Mouse (Mus musculus): ENCODE results near the gene Med29. TPM values are rescaled to one million over a fixed set of nuclear protein-coding genes. Genes with fewer than 3 reads are reported as not detected.
A peak's percentile ranks its signal among the peaks of the same experiment; 100 is the strongest.

Gene Med29
- total RNA-seq (2021), result 10 to 100 TPM; 20.3 to 22.0 TPM
- long read RNA-seq, experiment 1, transcript Med29-201 (4 exons, 1,281 nt), result major isoform, 30 of 31 reads
- long read RNA-seq, experiment 1, partial matches to known transcripts, result 0 of 31 reads
- long read RNA-seq, experiment 1, other reads (novel, unspliced or antisense), result 1 of 31 reads
- long read RNA-seq, experiment 2, transcript Med29-201 (4 exons, 1,281 nt), result major isoform, 34 of 35 reads
- long read RNA-seq, experiment 2, partial matches to known transcripts, result 0 of 35 reads
- long read RNA-seq, experiment 2, other reads (novel, unspliced or antisense), result 1 of 35 reads

DNA sequence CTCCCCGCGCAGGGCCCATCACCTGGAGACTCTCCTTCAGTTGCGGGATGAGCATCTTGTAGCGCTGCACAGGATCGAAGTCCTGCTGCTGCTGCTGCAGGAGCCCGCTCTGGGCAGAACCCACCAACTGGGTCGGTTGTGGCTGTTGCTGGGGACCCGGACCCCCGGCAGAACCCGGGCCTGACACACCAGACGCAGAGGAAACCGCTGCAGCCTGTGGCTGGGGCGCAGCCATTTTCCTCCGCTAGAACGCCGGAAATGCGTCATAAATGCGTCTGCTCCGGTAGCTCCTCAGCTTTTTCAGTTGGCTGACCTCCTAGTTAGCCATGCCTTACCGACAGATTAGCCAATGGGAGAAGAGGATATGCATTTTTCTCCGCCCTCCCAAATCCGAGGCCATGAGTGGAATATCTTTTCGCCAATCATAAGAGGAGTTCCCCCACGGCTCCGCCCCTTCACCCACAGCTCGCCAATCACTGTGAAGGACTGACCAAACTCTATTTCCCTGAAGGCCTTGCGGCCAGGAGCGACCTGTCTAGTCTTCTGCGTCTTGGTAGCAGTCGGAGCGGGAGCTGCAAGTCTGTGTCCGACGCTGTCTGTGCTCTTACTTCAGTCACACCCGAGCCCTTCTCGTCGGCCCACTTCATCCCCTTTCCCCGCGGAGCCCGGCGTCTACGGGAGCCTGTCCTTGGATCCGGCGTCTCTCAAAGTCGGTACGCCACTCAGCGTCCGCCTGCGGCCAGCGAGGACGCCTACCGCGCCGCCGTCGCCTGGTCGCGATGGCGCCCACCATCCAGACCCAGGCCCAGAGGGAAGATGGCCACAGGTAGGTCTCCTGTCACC lies at the start of gene Med29, which contains the start of gene Paf1:
Med29 (minus strand) TSS at position 280 of the 843 bp plus-strand sequence.
Paf1 (plus strand) TSS at position 523 of the 843 bp plus-strand sequence.
- peak; percentile 94 to 97 for DNase-seq (ENCODE audit: low spot score in 2 of 2)

DNA sequence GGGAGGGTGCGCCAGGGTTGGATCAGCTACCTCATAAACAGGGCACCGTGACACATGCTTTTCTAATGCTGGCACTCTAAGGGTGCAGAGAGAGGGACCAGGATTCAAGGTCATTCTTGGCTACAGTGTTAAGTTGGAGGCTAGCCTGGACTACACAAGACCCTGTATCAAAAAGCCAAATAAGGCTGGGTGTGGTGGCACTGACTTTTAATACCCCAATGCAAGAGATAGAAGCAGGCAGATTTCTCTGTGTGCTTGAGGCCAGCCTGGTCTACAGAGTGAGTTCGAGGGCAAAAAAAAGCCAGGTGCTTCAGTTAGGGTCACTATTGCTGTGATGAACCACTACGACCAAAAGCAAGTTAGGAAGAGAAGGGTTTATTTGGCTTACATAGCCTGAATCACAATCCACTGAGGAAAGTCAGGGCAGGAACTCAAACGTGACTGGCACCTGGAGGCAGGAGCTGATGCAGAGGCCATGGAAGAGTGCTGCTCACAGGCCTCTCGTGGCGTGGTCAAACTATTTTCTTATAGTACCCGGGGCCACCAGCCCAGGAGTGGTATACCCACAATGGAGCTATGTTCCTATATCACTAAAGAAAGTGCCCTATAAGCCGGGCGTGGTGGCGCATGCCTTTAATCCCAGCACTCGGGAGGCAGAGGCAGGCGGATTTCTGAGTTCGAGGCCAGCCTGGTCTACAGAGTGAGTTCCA lies 49.4 kb upstream of the Med29 start:
- DNase-seq (ENCODE audit: low spot score in 2 of 2), result no peak

GRCm38 (mm10) chr7:28440739-28441138 lies 48.2 kb upstream of the Med29 start:
- DNase-seq (ENCODE audit: low spot score in 2 of 2), result no peak

DNA sequence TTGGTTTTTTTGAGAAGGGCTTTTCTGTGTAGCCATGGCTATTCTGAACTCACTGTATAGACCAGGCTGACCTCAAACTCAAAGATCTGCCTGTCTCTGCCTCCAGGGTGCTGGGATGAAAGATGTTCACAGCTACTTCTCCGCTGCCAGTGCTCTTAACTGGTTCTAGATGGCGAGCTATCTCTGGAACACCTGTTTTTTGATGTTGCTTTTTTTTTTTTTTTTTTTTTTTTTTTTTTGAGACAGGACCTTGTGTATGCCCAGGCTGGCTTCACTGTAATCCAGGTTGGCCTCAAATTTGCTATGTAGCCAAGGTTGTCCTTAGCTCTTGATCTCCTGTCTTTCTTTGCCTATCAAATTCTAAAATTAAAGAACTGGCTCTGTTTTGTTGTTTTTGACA lies 46.3 kb upstream of the Med29 start:
- DNase-seq (ENCODE audit: low spot score in 2 of 2), result no peak

- no peak for DNase-seq (ENCODE audit: low spot score in 2 of 2)
These were observed 45.5 kb upstream of the Med29 start for GRCm38 (mm10) chr7:28437964-28438363.

GRCm38 (mm10) chr7:28436932-28437570 lies 44.5 kb upstream of the Med29 start, which contains the start of gene Gmfg:
Gmfg (plus strand) TSS chr7:28437447.
- peak; percentile 74 to 76 for DNase-seq (ENCODE audit: low spot score in 2 of 2)

- DNase-seq (ENCODE audit: low spot score in 2 of 2), result peak; percentile 100
These were observed 43.9 kb upstream of the Med29 start for GRCm38 (mm10) chr7:28436271-28436904.

DNA sequence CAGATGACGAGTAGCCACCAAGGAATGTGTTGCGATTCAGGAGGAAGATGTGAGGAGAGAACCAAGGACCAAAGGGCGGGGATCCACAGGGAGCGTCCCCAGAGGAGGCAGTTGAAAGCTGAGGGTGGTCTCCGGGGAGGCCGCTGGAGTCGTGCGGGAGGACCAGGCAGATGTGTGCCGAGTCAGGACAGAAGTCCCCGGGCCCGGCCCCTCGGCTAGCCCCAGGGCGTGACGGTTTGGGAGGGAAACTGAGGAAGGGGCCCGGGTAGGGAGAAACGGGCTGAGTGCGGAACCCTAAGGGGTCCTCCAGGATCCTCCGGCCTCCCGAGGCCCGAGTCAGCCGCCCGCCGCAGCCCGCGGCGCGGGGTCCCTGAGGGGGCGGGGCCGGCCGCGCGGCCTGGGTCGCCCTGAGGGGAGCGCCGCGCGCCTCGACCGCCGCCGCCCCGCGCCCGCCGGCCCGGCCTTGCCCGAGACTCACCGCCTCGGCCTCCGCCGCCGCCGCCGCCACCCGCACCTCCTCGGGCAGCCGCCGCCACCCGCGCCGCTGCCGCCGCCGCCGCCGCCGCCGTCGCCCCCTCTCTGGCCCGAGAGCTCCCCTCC lies 43.3 kb upstream of the Med29 start:
- peak in 1 of 2 experiments; percentile 17 for DNase-seq (ENCODE audit: low spot score in 2 of 2)

- no peak for DNase-seq (ENCODE audit: low spot score in 2 of 2)
These were observed 39.7 kb upstream of the Med29 start for GRCm38 (mm10) chr7:28432252-28432651.

- no peak for DNase-seq (ENCODE audit: low spot score in 2 of 2)
These were observed 38.0 kb upstream of the Med29 start for GRCm38 (mm10) chr7:28430512-28430911.

- DNase-seq (ENCODE audit: low spot score in 2 of 2), result no peak
These were observed 35.2 kb upstream of the Med29 start for GRCm38 (mm10) chr7:28427738-28428137.

DNA sequence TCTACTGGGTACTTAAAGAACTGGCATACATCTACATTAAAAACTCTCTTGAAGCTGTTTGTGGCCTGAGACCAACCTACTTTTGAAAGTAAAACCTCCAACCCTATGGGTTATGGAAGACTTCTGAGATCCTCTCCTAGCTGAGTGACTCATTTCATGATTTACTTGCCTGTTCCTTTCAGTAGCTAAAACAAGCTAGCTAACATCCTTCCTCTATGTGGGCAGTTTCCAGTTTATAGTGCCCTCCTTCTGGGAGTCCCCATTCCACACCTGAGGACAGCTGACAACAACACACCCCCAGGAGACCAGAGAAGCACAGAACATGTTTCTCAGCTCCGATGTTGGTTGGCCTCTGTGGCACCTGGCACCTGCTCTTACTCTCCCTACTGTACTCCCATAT lies 30.5 kb upstream of the Med29 start:
- no peak for DNase-seq (ENCODE audit: low spot score in 2 of 2)

GRCm38 (mm10) chr7:28419416-28419815 lies 26.9 kb upstream of the Med29 start:
- no peak for DNase-seq (ENCODE audit: low spot score in 2 of 2)

DNA sequence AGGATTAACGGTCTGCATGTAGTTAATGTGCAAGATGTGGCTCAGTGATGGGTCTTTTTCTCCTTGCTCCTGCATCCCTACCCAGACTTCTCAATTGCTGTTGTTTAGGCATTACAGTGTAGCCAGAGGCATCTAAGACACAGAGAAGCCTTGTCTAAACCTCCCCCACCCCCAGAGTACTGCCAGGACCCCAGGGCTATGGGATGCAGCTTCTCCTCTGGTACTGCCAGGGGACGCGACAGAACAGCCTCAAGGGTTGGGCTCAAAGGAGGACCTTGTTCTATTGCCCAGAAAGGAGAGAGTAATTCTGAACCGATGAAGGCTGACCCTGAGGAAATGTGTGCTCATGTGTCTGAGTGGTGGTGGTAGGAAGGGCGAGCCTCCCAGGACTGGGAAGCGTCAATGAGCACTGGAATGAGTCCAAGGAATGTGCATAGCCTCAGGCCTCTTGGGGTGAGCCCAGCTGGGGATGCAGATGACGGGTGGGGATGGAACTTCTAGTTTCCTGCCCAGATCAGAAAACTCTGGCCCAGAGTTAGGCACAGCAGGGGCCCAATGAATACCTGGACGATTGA lies 25.7 kb upstream of the Med29 start:
- DNase-seq (ENCODE audit: low spot score in 2 of 2), result no peak

DNA sequence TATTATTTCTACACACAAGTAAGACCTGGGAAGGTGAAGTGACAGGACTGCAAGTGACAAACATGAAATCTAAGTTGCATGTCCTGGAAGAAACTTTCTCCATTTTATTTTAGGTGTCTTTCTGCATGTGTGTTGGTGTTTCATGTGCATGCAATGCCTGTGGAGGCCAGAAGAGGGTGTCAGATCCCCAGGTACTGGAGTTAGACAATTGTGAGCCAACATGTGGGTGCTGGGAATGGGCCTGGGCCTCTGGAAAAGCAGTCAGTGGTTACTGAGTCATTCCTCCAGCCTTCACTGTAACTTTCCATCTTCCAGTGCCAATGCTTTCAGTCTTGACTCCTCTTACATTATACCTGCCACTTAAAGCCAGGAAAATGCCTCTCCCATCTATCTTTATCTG lies 24.9 kb upstream of the Med29 start:
- no peak for DNase-seq (ENCODE audit: low spot score in 2 of 2)

DNA sequence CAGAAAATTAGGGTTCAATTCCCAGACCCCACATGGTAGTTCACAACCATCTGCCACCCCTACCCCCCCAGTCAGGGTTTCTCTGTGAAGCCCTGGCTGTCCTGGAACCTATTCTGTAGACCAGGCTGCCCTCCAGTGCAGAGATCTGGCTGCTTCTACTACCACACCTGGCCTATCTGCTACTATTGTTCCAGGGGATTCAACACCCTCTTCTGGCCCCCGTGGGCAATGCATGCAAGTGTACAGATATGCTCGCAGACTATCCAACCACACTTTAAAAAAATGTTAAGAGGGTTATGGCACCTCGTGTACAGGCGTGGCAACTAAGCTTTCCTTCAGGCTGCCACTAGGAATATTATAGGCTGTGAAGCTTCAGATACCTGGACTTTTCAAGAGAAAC lies 20.3 kb upstream of the Med29 start:
- no peak for DNase-seq (ENCODE audit: low spot score in 2 of 2)

- DNase-seq (ENCODE audit: low spot score in 2 of 2), result no peak
These were observed 18.4 kb upstream of the Med29 start for GRCm38 (mm10) chr7:28410841-28411475.

DNA sequence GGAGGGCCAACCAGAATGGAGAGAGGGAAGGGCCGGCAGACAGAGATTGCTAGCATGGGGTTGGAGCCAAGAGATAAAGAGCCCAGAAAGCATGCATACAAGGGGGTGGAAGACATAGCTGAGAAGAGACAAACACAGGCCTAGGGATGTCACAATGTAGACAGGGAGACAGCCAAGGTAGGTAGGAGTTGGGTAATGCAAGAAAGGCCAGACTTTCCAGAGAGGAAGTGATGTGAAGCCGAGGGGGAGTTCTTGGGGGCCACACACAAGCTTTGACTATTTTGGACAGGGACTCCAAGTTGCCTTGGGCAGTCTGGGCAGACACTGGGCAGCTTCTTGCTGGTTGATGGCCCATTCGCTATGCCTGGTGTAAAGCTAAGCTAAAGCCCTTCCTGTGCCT lies 9.4 kb upstream of the Med29 start:
- DNase-seq (ENCODE audit: low spot score in 2 of 2), result no peak

GRCm38 (mm10) chr7:28401030-28401429 lies 8.5 kb upstream of the Med29 start:
- DNase-seq (ENCODE audit: low spot score in 2 of 2), result no peak
